Mouse (Mus musculus): ENCODE data around the gene Crip1. TPM values are rescaled to one million over a fixed set of nuclear protein-coding genes. Genes with fewer than 3 reads are reported as not detected.

Crip1 gene
- polyA plus RNA-seq, 1 experiment: 127 TPM

Other genes with a start within 250 kb of the Crip1 start
- 2.2 and 3.2 TPM in 2 replicates for gene Jag2, start 216.5 kb upstream of the Crip1 start, polyA plus RNA-seq (2012; ENCODE audit: insufficient read depth, insufficient read length, missing spikeins)
- 19.4 and 23.6 TPM in 2 replicates for gene Nudt14, start 204.2 kb upstream of the Crip1 start, polyA plus RNA-seq (2012; ENCODE audit: insufficient read depth, insufficient read length, missing spikeins)
- gene Btbd6, start 169.8 kb upstream of the Crip1 start, polyA plus RNA-seq (2012; ENCODE audit: insufficient read depth, insufficient read length, missing spikeins): 10.1 and 10.9 TPM in 2 replicates
- gene Brf1, start 145.6 kb upstream of the Crip1 start, polyA plus RNA-seq (2012; ENCODE audit: insufficient read depth, insufficient read length, missing spikeins): 11.1 and 12.2 TPM in 2 replicates
- 8.8 and 15.8 TPM in 2 replicates for gene Pacs2, start 131.8 kb upstream of the Crip1 start, polyA plus RNA-seq (2012; ENCODE audit: insufficient read depth, insufficient read length, missing spikeins)
- gene Tex22, start 71.8 kb upstream of the Crip1 start, polyA plus RNA-seq (2012; ENCODE audit: insufficient read depth, insufficient read length, missing spikeins): not detected in 2 replicates
- gene Mta1, start 48.0 kb upstream of the Crip1 start, polyA plus RNA-seq (2012; ENCODE audit: insufficient read depth, insufficient read length, missing spikeins): 19.6 and 20.6 TPM in 2 replicates
- gene Crip2, start 6.1 kb upstream of the Crip1 start, polyA plus RNA-seq (2012; ENCODE audit: insufficient read depth, insufficient read length, missing spikeins): 29.0 and 29.8 TPM in 2 replicates
- gene Tedc1, start 10.1 kb downstream of the Crip1 start, polyA plus RNA-seq (2012; ENCODE audit: insufficient read depth, insufficient read length, missing spikeins): not detected in 2 replicates
- gene Tmem121, start 39.6 kb downstream of the Crip1 start, polyA plus RNA-seq (2012; ENCODE audit: insufficient read depth, insufficient read length, missing spikeins): not detected in 2 replicates